Mouse (Mus musculus): Measurements from ENCODE around the gene C2cd2l. TPM values are rescaled to one million over a fixed set of nuclear protein-coding genes. Genes with fewer than 3 reads are reported as not detected.
"Not testable (repeated sequence)": the region's sequence is repeated elsewhere in the genome, so short reads cannot be mapped to it uniquely, and the experiment has no call there.

Gene C2cd2l
- polyA plus RNA-seq, 1 experiment, result 16.4 TPM

DNA sequence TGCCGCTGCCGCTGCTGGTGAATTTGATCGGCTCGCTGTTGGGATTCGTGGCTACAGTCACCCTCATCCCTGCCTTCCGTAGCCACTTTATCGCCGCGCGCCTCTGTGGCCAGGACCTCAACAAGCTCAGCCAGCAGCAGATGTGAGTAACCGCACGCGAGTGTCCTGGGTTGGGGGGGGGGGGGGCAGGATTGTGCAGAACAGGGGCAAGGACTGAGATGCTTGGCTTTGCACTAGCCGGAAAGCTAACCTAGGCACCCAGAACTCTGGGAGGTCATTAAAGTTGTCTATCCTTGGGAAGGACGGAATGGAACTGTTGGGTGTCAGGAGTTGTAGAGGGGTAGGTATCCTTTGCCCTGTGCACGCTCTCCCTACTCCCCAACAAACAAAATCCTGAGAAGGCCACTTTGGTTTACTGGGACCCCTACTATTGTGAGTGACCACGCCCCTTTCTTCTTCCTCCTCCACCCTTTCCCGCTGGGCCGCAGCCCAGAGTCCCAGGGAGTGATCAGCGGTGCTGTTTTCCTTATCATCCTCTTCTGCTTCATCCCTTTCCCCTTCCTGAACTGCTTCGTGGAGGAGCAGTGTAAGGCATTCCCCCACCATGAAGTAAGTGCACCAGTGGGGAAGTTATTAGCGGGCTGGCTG, 7.1 kb upstream of the C2cd2l start:
- peaks cover 19% of the 10 kb centered on the region for H3K4me1 ChIP-seq (ENCODE audit: control insufficient read depth, insufficient read depth, low read length)
- no peaks in the 10 kb centered on the region for H3K27me3 ChIP-seq (ENCODE audit: control insufficient read depth, insufficient read depth, low read length)
- TF ChIP-seq CTCF (IDR thresholded peaks at IDR 0.05; ENCODE audit: control insufficient read depth, insufficient read depth, insufficient replicate concordance, low read depth, low read length), result no peak
- no peak for TF ChIP-seq POLR2A (IDR thresholded peaks at IDR 0.05; ENCODE audit: control insufficient read depth, low read depth, low read length)
- peaks cover 2% of the 10 kb centered on the region; the same call in 1 of the 2 replicates for H3K36me3 ChIP-seq (ENCODE audit: control insufficient read depth, insufficient read depth, low read length)
- H3K27ac ChIP-seq (ENCODE audit: control insufficient read depth, insufficient read depth, low read depth, low read length), result peak overlapping the region; percentile 90
- peak overlapping the region; percentile 95 for H3K4me3 ChIP-seq (ENCODE audit: control insufficient read depth, low read depth, low read length)

DNA sequence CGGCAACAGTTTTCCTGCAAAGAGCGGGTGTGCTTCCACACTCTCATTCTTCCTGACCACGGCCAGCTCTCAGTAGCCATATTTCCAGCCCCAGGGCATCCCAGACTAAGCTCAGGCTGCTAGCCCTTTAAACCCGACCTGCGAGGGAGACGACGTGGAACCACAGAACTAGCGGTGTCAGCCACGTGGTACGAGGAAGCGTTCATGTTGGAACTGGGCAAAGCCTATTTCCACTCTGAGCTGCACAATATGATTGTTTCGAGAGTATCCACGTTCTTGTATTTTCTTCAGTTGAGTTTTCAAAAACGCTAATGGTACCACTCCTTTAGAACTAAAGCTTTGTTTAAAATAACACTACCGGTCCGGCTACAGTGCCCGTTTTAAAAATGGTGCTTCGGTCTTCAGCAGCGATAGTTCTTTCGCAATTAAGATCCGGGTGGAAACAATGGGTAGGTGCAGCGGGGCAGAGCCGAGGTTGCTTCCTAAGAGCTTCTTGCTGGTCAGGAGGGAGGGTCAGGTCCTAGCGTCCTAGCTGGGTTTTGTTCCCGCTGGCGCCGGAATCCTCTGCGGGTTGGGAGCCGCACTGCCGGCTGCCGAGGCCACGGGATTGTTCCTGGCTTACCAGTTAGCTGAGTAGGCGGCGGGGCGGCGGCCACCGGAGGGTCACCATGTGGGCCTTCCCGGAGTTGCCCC, 6.4 kb upstream of the C2cd2l start:
- TF ChIP-seq CTCF (IDR thresholded peaks at IDR 0.05; ENCODE audit: control insufficient read depth, insufficient read depth, insufficient replicate concordance, low read depth, low read length) (no peak), POLR2A (IDR thresholded peaks at IDR 0.05; ENCODE audit: control insufficient read depth, low read depth, low read length) (peak; percentile 60)
- peak overlapping the region; percentile 95 for H3K4me3 ChIP-seq (ENCODE audit: control insufficient read depth, low read depth, low read length)
- H3K27me3 ChIP-seq (ENCODE audit: control insufficient read depth, insufficient read depth, low read length), result no peaks in the 10 kb centered on the region
- H3K4me1 ChIP-seq (ENCODE audit: control insufficient read depth, insufficient read depth, low read length), result peaks cover 19% of the 10 kb centered on the region
- H3K27ac ChIP-seq (ENCODE audit: control insufficient read depth, insufficient read depth, low read depth, low read length), result peak overlapping the region; percentile 90
- peaks cover 2% of the 10 kb centered on the region; the same call in 1 of the 2 replicates for H3K36me3 ChIP-seq (ENCODE audit: control insufficient read depth, insufficient read depth, low read length)

- H3K36me3 ChIP-seq (ENCODE audit: control insufficient read depth, insufficient read depth, low read length), result no peaks in the 10 kb centered on the region
- no peak for TF ChIP-seq CTCF (IDR thresholded peaks at IDR 0.05; ENCODE audit: control insufficient read depth, insufficient read depth, insufficient replicate concordance, low read depth, low read length)
- no peak for TF ChIP-seq POLR2A (IDR thresholded peaks at IDR 0.05; ENCODE audit: control insufficient read depth, low read depth, low read length)
- H3K27me3 ChIP-seq (ENCODE audit: control insufficient read depth, insufficient read depth, low read length), result no peaks in the 10 kb centered on the region
- H3K4me3 ChIP-seq (ENCODE audit: control insufficient read depth, low read depth, low read length), result peak within 1 kb of the TSS; percentile 95
- peak within 1 kb of the TSS; percentile 90 for H3K27ac ChIP-seq (ENCODE audit: control insufficient read depth, insufficient read depth, low read depth, low read length)
- peaks cover 20% of the 10 kb centered on the region for H3K4me1 ChIP-seq (ENCODE audit: control insufficient read depth, insufficient read depth, low read length)
Observed at GRCm38 (mm10) chr9:44325768-44326370, 5.8 kb upstream of the C2cd2l start, which contains the start of gene Dpagt1. TSS of gene Dpagt1 (plus strand) at chr9:44326019.

DNA sequence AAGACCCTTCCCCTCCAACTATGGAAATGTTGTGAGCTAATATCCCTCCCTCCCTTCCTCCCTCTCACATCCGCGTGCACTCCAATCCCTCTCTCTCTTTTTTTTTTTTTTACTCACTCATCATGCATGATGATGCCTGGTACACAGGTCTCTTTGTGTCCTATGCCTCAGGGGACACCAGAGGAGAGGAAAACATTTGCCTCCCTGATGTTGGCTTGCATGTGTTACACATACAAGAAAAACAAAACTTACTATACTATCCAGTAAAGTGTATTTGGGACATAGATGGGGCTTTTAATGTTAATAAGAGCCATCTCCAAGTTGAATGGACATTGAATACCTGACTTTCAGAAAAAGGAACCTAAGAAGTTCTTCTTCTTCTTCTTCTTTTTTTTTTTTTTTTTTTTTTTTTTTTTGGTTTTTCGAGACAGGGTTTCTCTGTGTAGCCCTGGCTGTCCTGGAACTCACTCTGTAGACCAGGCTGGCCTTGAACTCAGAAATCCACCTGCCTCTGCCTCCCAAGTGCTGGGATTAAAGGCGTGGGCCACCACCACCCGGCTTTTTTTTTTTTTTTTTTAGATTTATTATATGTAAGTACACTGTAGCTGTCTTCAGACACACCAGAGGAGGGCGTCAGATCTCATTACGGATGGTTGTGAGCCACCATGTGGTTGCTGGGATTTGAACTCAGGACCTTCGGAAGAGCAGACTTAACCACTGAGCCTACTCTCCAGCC, 5.1 kb upstream of the C2cd2l start:
- not testable (repeated sequence) for H3K36me3 ChIP-seq (ENCODE audit: control insufficient read depth, insufficient read depth, low read length); H3K4me3 ChIP-seq (ENCODE audit: control insufficient read depth, low read depth, low read length); H3K27me3 ChIP-seq (ENCODE audit: control insufficient read depth, insufficient read depth, low read length); H3K27ac ChIP-seq (ENCODE audit: control insufficient read depth, insufficient read depth, low read depth, low read length)
- H3K4me1 ChIP-seq (ENCODE audit: control insufficient read depth, insufficient read depth, low read length), result peaks cover 25% of the 10 kb centered on the region

- no peak for TF ChIP-seq POLR2A (IDR thresholded peaks at IDR 0.05; ENCODE audit: control insufficient read depth, low read depth, low read length)
- TF ChIP-seq CTCF (IDR thresholded peaks at IDR 0.05; ENCODE audit: control insufficient read depth, insufficient read depth, insufficient replicate concordance, low read depth, low read length), result no peak
- Histone ChIP-seq H3K27me3 (ENCODE audit: control insufficient read depth, insufficient read depth, low read length) (no peaks in the 10 kb centered on the region), H3K36me3 (ENCODE audit: control insufficient read depth, insufficient read depth, low read length) (no peaks in the 10 kb centered on the region), H3K27ac (ENCODE audit: control insufficient read depth, insufficient read depth, low read depth, low read length) (no peak overlapping the region), H3K4me1 (ENCODE audit: control insufficient read depth, insufficient read depth, low read length) (peaks cover 31% of the 10 kb centered on the region), H3K4me3 (ENCODE audit: control insufficient read depth, low read depth, low read length) (no peak overlapping the region)
Observed at GRCm38 (mm10) chr9:44324147-44324546, 4.1 kb upstream of the C2cd2l start.

GRCm38 (mm10) chr9:44323656-44324055, 3.6 kb upstream of the C2cd2l start:
- not testable (repeated sequence) for H3K4me3 ChIP-seq (ENCODE audit: control insufficient read depth, low read depth, low read length); H3K36me3 ChIP-seq (ENCODE audit: control insufficient read depth, insufficient read depth, low read length); H3K27me3 ChIP-seq (ENCODE audit: control insufficient read depth, insufficient read depth, low read length); H3K27ac ChIP-seq (ENCODE audit: control insufficient read depth, insufficient read depth, low read depth, low read length)
- H3K4me1 ChIP-seq (ENCODE audit: control insufficient read depth, insufficient read depth, low read length), result peaks cover 35% of the 10 kb centered on the region

- H3K4me1 ChIP-seq (ENCODE audit: control insufficient read depth, insufficient read depth, low read length), result peaks cover 24% of the 10 kb centered on the region
- H3K27me3 ChIP-seq (ENCODE audit: control insufficient read depth, insufficient read depth, low read length), result no peaks in the 10 kb centered on the region
- H3K27ac ChIP-seq (ENCODE audit: control insufficient read depth, insufficient read depth, low read depth, low read length), result peak overlapping the region; percentile 61
- no peak for TF ChIP-seq CTCF (IDR thresholded peaks at IDR 0.05; ENCODE audit: control insufficient read depth, insufficient read depth, insufficient replicate concordance, low read depth, low read length)
- no peak for TF ChIP-seq POLR2A (IDR thresholded peaks at IDR 0.05; ENCODE audit: control insufficient read depth, low read depth, low read length)
- H3K4me3 ChIP-seq (ENCODE audit: control insufficient read depth, low read depth, low read length), result peak overlapping the region; percentile 86; the same call in 1 of the 2 replicates
- H3K36me3 ChIP-seq (ENCODE audit: control insufficient read depth, insufficient read depth, low read length), result no peaks in the 10 kb centered on the region; the same call in 1 of the 2 replicates
Observed at GRCm38 (mm10) chr9:44320799-44321133, 681 bp upstream of the C2cd2l start.
